Mouse (Mus musculus) intestine, postnatal 0 days (tissue): ENCODE measurements at regions not wholly inside any gene's neighbourhood (a gene's known extent, or its start where the extent isn't known, plus 50 kb on each side); places are given as distances from the start of the nearest gene placed in this dataset.

Experiments
- ATAC-seq: fragments of 200-750 bp; cut with Nextera tagmentation; 2 replicates; pipeline ENCODE4 v1.8.0; 2017; ENCODE audit warnings: mild to moderate bottlenecking, moderate TSS enrichment, moderate library complexity
- H3K27ac ChIP-seq: fragments of 300-500 bp; sonication (generic); 2 replicates; pipeline ENCODE4 v1.5.1; 2014; ENCODE audit warnings: mild to moderate bottlenecking, low read depth, low read length, moderate library complexity
- H3K27me3 ChIP-seq: fragments of 300-500 bp; sonication (generic); replicated peaks from 2 replicates; pipeline ENCODE4 v1.6.1; 2014; ENCODE audit warnings: low read length, mixed read lengths; ENCODE audit not compliant: control insufficient read depth, insufficient read depth
- H3K36me3 ChIP-seq: fragments of 300-500 bp; sonication (generic); 2 replicates; pipeline ENCODE4 v1.6.1; 2014; ENCODE audit warnings: mild to moderate bottlenecking, moderate library complexity; ENCODE audit not compliant: control insufficient read depth, insufficient read depth
- H3K4me1 ChIP-seq: fragments of 300-500 bp; sonication (generic); replicated peaks from 2 replicates; pipeline ENCODE4 v1.6.1; 2014; ENCODE audit warnings: antibody characterized with exemption, low read length, mixed read lengths; ENCODE audit not compliant: control insufficient read depth, insufficient read depth
- H3K4me2 ChIP-seq: fragments of 300-500 bp; sonication (generic); replicated peaks from 2 replicates; pipeline ENCODE4 v1.6.1; 2014; ENCODE audit warnings: low read depth, mild to moderate bottlenecking, moderate library complexity
- H3K4me3 ChIP-seq: fragments of 300-500 bp; sonication (generic); 2 replicates; pipeline ENCODE4 v1.5.1; 2014; ENCODE audit warnings: low read depth, low read length
- H3K9ac ChIP-seq: fragments of 300-500 bp; sonication (generic); 2 replicates; pipeline ENCODE4 v1.6.1; 2014; ENCODE audit warnings: mild to moderate bottlenecking, low read depth, low read length
- H3K9me3 ChIP-seq: fragments of 300-500 bp; sonication (generic); 2 replicates; pipeline ENCODE4 v1.6.1; 2016; ENCODE audit warnings: mixed run types; ENCODE audit not compliant: control insufficient read depth
- CTCF ChIP-seq: sonication (generic); IDR thresholded peaks from 2 replicates; pipeline ENCODE4 v1.5.1; 2016; ENCODE audit warnings: low read depth, mild to moderate bottlenecking, control low read depth, antibody characterized with exemption, moderate library complexity
- WGBS: fragments of 180-500 bp; shearing (Covaris S2); extraction: QIAGEN DNeasy Blood & Tissue Kit; methylation state at CpG from one replicate; pipeline ENCODE4 v1.1.7; 2014; 5-methylcytosine and 5-hydroxymethylcytosine counted together

- H3K4me3 ChIP-seq: no peak overlapping the region
- H3K27ac ChIP-seq: no peak overlapping the region
- no peaks in the 10 kb centered on the region for H3K27me3 ChIP-seq
- no peaks in the 10 kb centered on the region for H3K4me1 ChIP-seq
- no peak for TF ChIP-seq CTCF
- 53% methylated on average over 7 of the region's 7 CpGs for WGBS
- no peak for ATAC-seq
- H3K9me3 ChIP-seq: no peaks in the 10 kb centered on the region
- no peaks in the 10 kb centered on the region for H3K36me3 ChIP-seq
- no peak overlapping the region for H3K4me2 ChIP-seq
- no peak overlapping the region for H3K9ac ChIP-seq
These were observed 290.9 kb upstream of the Rnaseh2b start for GRCm38 (mm10) chr14:62001481-62001949.

DNA sequence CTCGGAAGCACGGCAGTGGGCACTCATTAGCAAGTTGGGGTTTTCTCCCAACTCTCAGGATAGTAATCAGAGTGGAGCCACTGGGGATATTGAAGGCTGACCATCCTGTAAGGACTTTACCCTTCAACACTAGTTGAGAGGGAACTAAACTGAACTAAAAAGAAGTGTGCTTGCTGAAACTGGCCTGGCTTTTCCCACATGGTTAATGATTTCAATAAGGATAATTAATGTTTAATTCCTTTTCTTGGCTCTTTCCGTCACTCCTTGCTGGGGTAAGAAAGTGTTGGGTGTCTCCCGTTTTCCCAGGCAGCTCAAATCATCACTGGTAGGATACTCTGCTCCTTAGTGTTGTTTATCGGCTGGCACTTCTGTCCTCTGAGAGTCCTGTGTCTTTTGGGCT is 290.3 kb upstream of the Rnaseh2b start:
- Histone ChIP-seq H3K27ac (no peak overlapping the region), H3K4me1 (no peaks in the 10 kb centered on the region), H3K9me3 (no peaks in the 10 kb centered on the region), H3K36me3 (no peaks in the 10 kb centered on the region), H3K4me2 (no peak overlapping the region), H3K9ac (no peak overlapping the region), H3K4me3 (no peak overlapping the region), H3K27me3 (no peaks in the 10 kb centered on the region)
- 72% methylated on average over 5 of the region's 5 CpGs for WGBS
- TF ChIP-seq CTCF: no peak
- ATAC-seq: no peak

GRCm38 (mm10) chr14:62003013-62003781 is 289.2 kb upstream of the Rnaseh2b start:
- ATAC-seq: no peak
- H3K27me3 ChIP-seq: no peaks in the 10 kb centered on the region
- H3K9me3 ChIP-seq: no peaks in the 10 kb centered on the region
- H3K4me3 ChIP-seq: no peak overlapping the region
- no peak overlapping the region for H3K27ac ChIP-seq
- H3K4me2 ChIP-seq: no peak overlapping the region
- H3K36me3 ChIP-seq: no peaks in the 10 kb centered on the region
- no peaks in the 10 kb centered on the region for H3K4me1 ChIP-seq
- no peak overlapping the region for H3K9ac ChIP-seq
- 70% methylated on average over 16 of the region's 16 CpGs for WGBS
- no peak for TF ChIP-seq CTCF

GRCm38 (mm10) chr14:62003797-62004196 is 288.6 kb upstream of the Rnaseh2b start:
- Histone ChIP-seq H3K27ac (no peak overlapping the region), H3K4me3 (no peak overlapping the region), H3K9ac (no peak overlapping the region), H3K9me3 (no peaks in the 10 kb centered on the region), H3K4me2 (no peak overlapping the region), H3K36me3 (no peaks in the 10 kb centered on the region), H3K27me3 (no peaks in the 10 kb centered on the region), H3K4me1 (no peaks in the 10 kb centered on the region)
- 88% methylated on average over 2 of the region's 2 CpGs for WGBS
- TF ChIP-seq CTCF: no peak
- ATAC-seq: no peak

- H3K4me3 ChIP-seq: no peak overlapping the region
- H3K4me2 ChIP-seq: no peak overlapping the region
- no peak overlapping the region for H3K27ac ChIP-seq
- no peaks in the 10 kb centered on the region for H3K36me3 ChIP-seq
- 91% methylated on average over 5 of the region's 5 CpGs for WGBS
- H3K9ac ChIP-seq: no peak overlapping the region
- no peaks in the 10 kb centered on the region for H3K4me1 ChIP-seq
- ATAC-seq: no peak
- no peak for TF ChIP-seq CTCF
- H3K9me3 ChIP-seq: no peaks in the 10 kb centered on the region
- no peaks in the 10 kb centered on the region for H3K27me3 ChIP-seq
These were observed 283.7 kb upstream of the Rnaseh2b start for GRCm38 (mm10) chr14:62008707-62009106.

GRCm38 (mm10) chr14:62018804-62019203 is 273.6 kb upstream of the Rnaseh2b start:
- Histone ChIP-seq H3K36me3 (no peaks in the 10 kb centered on the region), H3K27ac (no peak overlapping the region), H3K27me3 (no peaks in the 10 kb centered on the region), H3K9ac (no peak overlapping the region), H3K4me3 (no peak overlapping the region), H3K4me1 (no peaks in the 10 kb centered on the region), H3K4me2 (no peak overlapping the region), H3K9me3 (no peaks in the 10 kb centered on the region)
- WGBS: 90% methylated on average over 4 of the region's 4 CpGs
- no peak for TF ChIP-seq CTCF
- ATAC-seq: no peak
